Mouse (Mus musculus): ENCODE results near the gene Ezh1.

DNA sequence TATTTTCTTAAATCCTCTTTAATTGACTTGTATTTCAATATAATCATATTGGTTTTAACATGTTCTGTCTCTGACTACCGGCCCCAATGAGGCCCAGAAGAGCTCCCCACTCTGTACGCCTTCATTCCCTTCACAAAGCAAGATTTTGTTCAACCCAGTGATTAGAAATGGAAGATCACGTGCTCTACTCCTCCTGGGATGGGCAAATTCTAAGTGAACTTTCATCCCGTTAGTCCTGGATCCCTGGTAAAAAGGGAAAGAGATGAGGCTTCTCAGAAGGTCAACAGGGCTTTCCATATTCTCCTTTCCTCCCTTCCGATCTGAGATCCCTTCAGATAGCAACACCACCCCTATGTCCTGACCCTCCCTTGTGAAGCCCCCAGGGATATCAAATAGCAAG is 4.3 kb upstream of the Ezh1 start:
- TF ChIP-seq GATA1 (IDR thresholded peaks at IDR 0.05; ENCODE audit: low read length): no peak
- no peak for TF ChIP-seq TAL1 (IDR thresholded peaks at IDR 0.05; ENCODE audit: low read length)

Data from erythroblast, embryonic 14.5 days (primary cell).